Mouse (Mus musculus) mesoderm, embryonic 11.5 days (tissue): ENCODE measurements around the gene Drap1.
"Not testable (repeated sequence)": the region's sequence is repeated elsewhere in the genome, so short reads cannot be mapped to it uniquely, and the experiment has no call there.

Experiments used
- DNase-seq: peaks from one replicate; pipeline ENCODE4 v3.0.0-alpha.2; 2012; ENCODE audit warnings: low read depth, low spot score

The Drap1 gene

GRCm38 (mm10) chr19:5420579-5420978 is 4.2 kb downstream of the Drap1 start:
- DNase-seq: no peak

GRCm38 (mm10) chr19:5419630-5420029 is 5.1 kb downstream of the Drap1 start:
- DNase-seq: no peak

- no peak for DNase-seq
These were observed 5.9 kb downstream of the Drap1 start for GRCm38 (mm10) chr19:5418750-5419466.

GRCm38 (mm10) chr19:5414534-5414957 is 10.2 kb downstream of the Drap1 start:
- no peak for DNase-seq

GRCm38 (mm10) chr19:5413840-5414239 is 10.9 kb downstream of the Drap1 start:
- DNase-seq: no peak

GRCm38 (mm10) chr19:5411961-5412360 is 12.8 kb downstream of the Drap1 start:
- no peak for DNase-seq

GRCm38 (mm10) chr19:5410641-5411040 is 14.1 kb downstream of the Drap1 start:
- no peak for DNase-seq

- no peak for DNase-seq
These were observed 15.7 kb downstream of the Drap1 start for GRCm38 (mm10) chr19:5409068-5409467.

- DNase-seq: no peak
These were observed 16.4 kb downstream of the Drap1 start for GRCm38 (mm10) chr19:5408057-5409001.

GRCm38 (mm10) chr19:5407133-5407532 is 17.6 kb downstream of the Drap1 start:
- DNase-seq: no peak

- DNase-seq: not testable (repeated sequence)
These were observed 18.1 kb downstream of the Drap1 start for GRCm38 (mm10) chr19:5406531-5407126.

GRCm38 (mm10) chr19:5405924-5406323 is 18.9 kb downstream of the Drap1 start:
- no peak for DNase-seq

- no peak for DNase-seq
These were observed 22.5 kb downstream of the Drap1 start, which contains the start of gene Tsga10ip for GRCm38 (mm10) chr19:5402293-5402692. Gene Tsga10ip (minus strand): TSS chr19:5402526.

- DNase-seq: not testable (repeated sequence)
These were observed 23.7 kb downstream of the Drap1 start for GRCm38 (mm10) chr19:5401073-5401472.

GRCm38 (mm10) chr19:5395371-5395770 is 29.4 kb downstream of the Drap1 start:
- no peak for DNase-seq

GRCm38 (mm10) chr19:5394168-5394567 is 30.6 kb downstream of the Drap1 start:
- DNase-seq: no peak

GRCm38 (mm10) chr19:5392892-5393291 is 31.9 kb downstream of the Drap1 start:
- no peak for DNase-seq

- DNase-seq: no peak
These were observed 34.4 kb downstream of the Drap1 start for GRCm38 (mm10) chr19:5390416-5390815.

GRCm38 (mm10) chr19:5389647-5390046 is 35.1 kb downstream of the Drap1 start:
- no peak for DNase-seq

- DNase-seq: peak; percentile 96
These were observed 36.1 kb downstream of the Drap1 start, which contains the start of gene Sart1 for GRCm38 (mm10) chr19:5388588-5389242. Gene Sart1 (minus strand): TSS chr19:5388703.

- DNase-seq: no peak
These were observed 36.8 kb downstream of the Drap1 start for GRCm38 (mm10) chr19:5388011-5388441.
